Mouse (Mus musculus) stomach, embryonic 15.5 days (tissue): ENCODE measurements around the gene Fam187b. TPM values are rescaled to one million over a fixed set of nuclear protein-coding genes. Genes with fewer than 3 reads are reported as not detected.

Experiments
- ATAC-seq: fragments of 200-750 bp; cut with Nextera tagmentation; 2 replicates; pipeline ENCODE4 v1.8.0; 2017; ENCODE audit warnings: low read depth, moderate number of reproducible peaks, moderate TSS enrichment; ENCODE audit not compliant: insufficient read depth, low FRiP score
- H3K27ac ChIP-seq: fragments of 300-500 bp; sonication (generic); 2 replicates; pipeline ENCODE4 v1.5.1; 2015; ENCODE audit warnings: mild to moderate bottlenecking, inconsistent platforms
- H3K27me3 ChIP-seq: fragments of 300-500 bp; sonication (generic); replicated peaks from 2 replicates; pipeline ENCODE4 v1.6.1; 2015; ENCODE audit warnings: inconsistent platforms
- H3K36me3 ChIP-seq: fragments of 300-500 bp; sonication (generic); 2 replicates; pipeline ENCODE4 v1.6.1; 2015; ENCODE audit warnings: inconsistent platforms
- H3K4me1 ChIP-seq: fragments of 300-500 bp; sonication (generic); 2 replicates; pipeline ENCODE4 v1.6.1; 2015; ENCODE audit warnings: inconsistent platforms
- H3K4me2 ChIP-seq: fragments of 300-500 bp; sonication (generic); 2 replicates; pipeline ENCODE4 v1.6.1; 2015; ENCODE audit warnings: mild to moderate bottlenecking, inconsistent platforms
- H3K4me3 ChIP-seq: fragments of 300-500 bp; sonication (generic); replicated peaks from 2 replicates; pipeline ENCODE4 v1.5.1; 2015; ENCODE audit warnings: inconsistent platforms
- H3K9ac ChIP-seq: fragments of 300-500 bp; sonication (generic); 2 replicates; pipeline ENCODE4 v1.6.1; 2015; ENCODE audit warnings: inconsistent platforms
- H3K9me3 ChIP-seq: fragments of 300-500 bp; sonication (generic); 2 replicates; pipeline ENCODE4 v1.6.1; 2016; ENCODE audit warnings: inconsistent platforms
- WGBS: fragments of 180-500 bp; shearing (Covaris S2); methylation state at CpG from one replicate; pipeline ENCODE4 v1.1.7; 2015; 5-methylcytosine and 5-hydroxymethylcytosine counted together
- polyA plus RNA-seq: library from polyadenylated mRNA; unstranded; fragments of >200 nt; fragmentation: Nextera tagmentation; extraction: Ambion mirVana; gene quantifications from 2 replicates; pipeline ENCODE4 v1.2.1, GENCODE M21; 2015

Fam187b gene
- polyA plus RNA-seq, 1 experiment from 2014 or later: 8.7 TPM

GRCm38 (mm10) chr7:30959786-30960349, 13.7 kb upstream of the Fam187b start:
- H3K4me2 ChIP-seq: no peak overlapping the region
- H3K27ac ChIP-seq: no peak overlapping the region
- no peaks in the 10 kb centered on the region for H3K27me3 ChIP-seq
- no peak overlapping the region for H3K4me3 ChIP-seq
- 0 out of 2 replicates have a peak, but pooled peaks cover under 1% of the 10 kb centered on the region for H3K36me3 ChIP-seq
- H3K9ac ChIP-seq: no peak overlapping the region
- no peak for ATAC-seq
- peaks cover 22% of the 10 kb centered on the region for H3K4me1 ChIP-seq
- 82% methylated on average over 6 of the region's 6 CpGs for WGBS
- no peaks in the 10 kb centered on the region for H3K9me3 ChIP-seq

GRCm38 (mm10) chr7:30962862-30963261, 10.7 kb upstream of the Fam187b start:
- H3K4me1 ChIP-seq: peaks cover 13% of the 10 kb centered on the region
- H3K4me2 ChIP-seq: no peak overlapping the region
- no peaks in the 10 kb centered on the region for H3K9me3 ChIP-seq
- H3K4me3 ChIP-seq: no peak overlapping the region
- no peak overlapping the region for H3K27ac ChIP-seq
- H3K36me3 ChIP-seq: no peaks in the 10 kb centered on the region
- WGBS: 91% methylated on average over 5 of the region's 5 CpGs
- H3K9ac ChIP-seq: no peak overlapping the region
- ATAC-seq: no peak
- H3K27me3 ChIP-seq: no peaks in the 10 kb centered on the region

GRCm38 (mm10) chr7:30964366-30964765, 9.2 kb upstream of the Fam187b start:
- Histone ChIP-seq H3K9me3 (no peaks in the 10 kb centered on the region), H3K27ac (no peak overlapping the region), H3K4me3 (no peak overlapping the region), H3K4me1 (no peaks in the 10 kb centered on the region), H3K9ac (no peak overlapping the region), H3K36me3 (no peaks in the 10 kb centered on the region), H3K4me2 (no peak overlapping the region), H3K27me3 (no peaks in the 10 kb centered on the region)
- 84% methylated on average over 7 of the region's 7 CpGs for WGBS
- no peak for ATAC-seq

- WGBS: 83% methylated on average over 14 of the region's 14 CpGs
- Histone ChIP-seq H3K4me2 (no peak overlapping the region), H3K27ac (no peak overlapping the region), H3K9me3 (no peaks in the 10 kb centered on the region), H3K4me1 (no peaks in the 10 kb centered on the region), H3K9ac (no peak overlapping the region), H3K27me3 (no peaks in the 10 kb centered on the region), H3K4me3 (no peak overlapping the region), H3K36me3 (no peaks in the 10 kb centered on the region)
- ATAC-seq: no peak
Observed at GRCm38 (mm10) chr7:30965677-30966076, 7.9 kb upstream of the Fam187b start.

GRCm38 (mm10) chr7:30966657-30967056, 6.9 kb upstream of the Fam187b start:
- no peaks in the 10 kb centered on the region for H3K4me1 ChIP-seq
- no peak overlapping the region for H3K27ac ChIP-seq
- H3K9ac ChIP-seq: no peak overlapping the region
- no peaks in the 10 kb centered on the region for H3K36me3 ChIP-seq
- no peak for ATAC-seq
- no peaks in the 10 kb centered on the region for H3K9me3 ChIP-seq
- H3K27me3 ChIP-seq: no peaks in the 10 kb centered on the region
- no peak overlapping the region for H3K4me2 ChIP-seq
- 81% methylated on average over 3 of the region's 3 CpGs for WGBS
- no peak overlapping the region for H3K4me3 ChIP-seq

- no peak overlapping the region for H3K9ac ChIP-seq
- H3K9me3 ChIP-seq: no peaks in the 10 kb centered on the region
- no peak for ATAC-seq
- no peak overlapping the region for H3K4me2 ChIP-seq
- 83% methylated on average over 8 of the region's 8 CpGs for WGBS
- 0 out of 2 replicates have a peak, but pooled peaks cover 4% of the 10 kb centered on the region for H3K4me1 ChIP-seq
- H3K36me3 ChIP-seq: no peaks in the 10 kb centered on the region
- H3K4me3 ChIP-seq: no peak overlapping the region
- H3K27ac ChIP-seq: no peak overlapping the region
- H3K27me3 ChIP-seq: 0 out of 2 replicates have a peak, but pooled peaks cover 8% of the 10 kb centered on the region
Observed at GRCm38 (mm10) chr7:30968611-30969010, 5.0 kb upstream of the Fam187b start.

GRCm38 (mm10) chr7:30969174-30969573, 4.4 kb upstream of the Fam187b start:
- no peak for ATAC-seq

GRCm38 (mm10) chr7:30971901-30972300, 1.7 kb upstream of the Fam187b start:
- no peaks in the 10 kb centered on the region for H3K9me3 ChIP-seq
- no peak for ATAC-seq
- 0 out of 2 replicates have a peak, but pooled peaks cover 6% of the 10 kb centered on the region for H3K4me1 ChIP-seq
- 83% methylated on average over 15 of the region's 15 CpGs for WGBS
- H3K4me3 ChIP-seq: peak overlapping the region; percentile 51
- H3K27me3 ChIP-seq: 0 out of 2 replicates have a peak, but pooled peaks cover 9% of the 10 kb centered on the region
- H3K27ac ChIP-seq: no peak overlapping the region
- no peaks in the 10 kb centered on the region for H3K36me3 ChIP-seq
- H3K9ac ChIP-seq: no peak overlapping the region
- H3K4me2 ChIP-seq: peak overlapping the region; percentile 67

More at GRCm38 (mm10) chr7:30969174-30969573, 4.4 kb upstream of the Fam187b start:
- H3K27me3 ChIP-seq: 0 out of 2 replicates have a peak, but pooled peaks cover 9% of the 10 kb centered on the region
- no peak overlapping the region for H3K4me3 ChIP-seq
- H3K36me3 ChIP-seq: no peaks in the 10 kb centered on the region
- no peak overlapping the region for H3K4me2 ChIP-seq
- no peak overlapping the region for H3K9ac ChIP-seq
- WGBS: 80% methylated on average over 4 of the region's 4 CpGs
- 0 out of 2 replicates have a peak, but pooled peaks cover 6% of the 10 kb centered on the region for H3K4me1 ChIP-seq
- H3K9me3 ChIP-seq: no peaks in the 10 kb centered on the region
- no peak overlapping the region for H3K27ac ChIP-seq

GRCm38 (mm10) chr7:30972426-30973250, 952 bp upstream of the Fam187b start:
- Histone ChIP-seq H3K9ac (peak overlapping the region; percentile 39), H3K27ac (peak overlapping the region; percentile 73), H3K9me3 (no peaks in the 10 kb centered on the region), H3K4me1 (0 out of 2 replicates have a peak, but pooled peaks cover 6% of the 10 kb centered on the region), H3K27me3 (0 out of 2 replicates have a peak, but pooled peaks cover 9% of the 10 kb centered on the region), H3K4me2 (peak overlapping the region; percentile 67), H3K36me3 (no peaks in the 10 kb centered on the region), H3K4me3 (peak overlapping the region; percentile 51)
- peak; percentile 31 for ATAC-seq
- 4% methylated on average over 41 of the region's 41 CpGs for WGBS

- peak within 1 kb of the TSS; percentile 39 for H3K9ac ChIP-seq
- peak within 1 kb of the TSS; percentile 51 for H3K4me3 ChIP-seq
- ATAC-seq: no peak
- H3K9me3 ChIP-seq: no peaks in the 10 kb centered on the region
- WGBS: under 1% methylated on average over 19 of the region's 19 CpGs
- peak within 1 kb of the TSS; percentile 94 for H3K27ac ChIP-seq
- 0 out of 2 replicates have a peak, but pooled peaks cover 9% of the 10 kb centered on the region for H3K27me3 ChIP-seq
- no peaks in the 10 kb centered on the region for H3K36me3 ChIP-seq
- H3K4me2 ChIP-seq: peak within 1 kb of the TSS; percentile 67
- 0 out of 2 replicates have a peak, but pooled peaks cover 6% of the 10 kb centered on the region for H3K4me1 ChIP-seq
Observed at GRCm38 (mm10) chr7:30973251-30973500, 414 bp upstream of the Fam187b start, which contains the start of gene Lsr. Gene Lsr, minus strand, starts transcription at chr7:30973464.

GRCm38 (mm10) chr7:30981703-30982102, 8.1 kb downstream of the Fam187b start:
- Histone ChIP-seq H3K9ac (no peak overlapping the region), H3K36me3 (no peaks in the 10 kb centered on the region), H3K4me3 (no peak overlapping the region), H3K4me1 (no peaks in the 10 kb centered on the region), H3K27me3 (no peaks in the 10 kb centered on the region), H3K9me3 (no peaks in the 10 kb centered on the region), H3K27ac (no peak overlapping the region), H3K4me2 (no peak overlapping the region)
- ATAC-seq: no peak
- 89% methylated on average over 4 of the region's 4 CpGs for WGBS

GRCm38 (mm10) chr7:30985357-30985756, 11.8 kb downstream of the Fam187b start:
- H3K4me2 ChIP-seq: no peak overlapping the region
- no peak overlapping the region for H3K27ac ChIP-seq
- WGBS: 84% methylated on average over 9 of the region's 9 CpGs
- H3K9ac ChIP-seq: no peak overlapping the region
- no peaks in the 10 kb centered on the region for H3K4me1 ChIP-seq
- no peaks in the 10 kb centered on the region for H3K27me3 ChIP-seq
- H3K9me3 ChIP-seq: no peaks in the 10 kb centered on the region
- H3K36me3 ChIP-seq: no peaks in the 10 kb centered on the region
- ATAC-seq: no peak
- H3K4me3 ChIP-seq: no peak overlapping the region
